Mouse (Mus musculus) neural tube, embryonic 11.5 days (tissue): Measurements from ENCODE around the gene Isg20l2. TPM values are rescaled to one million over a fixed set of nuclear protein-coding genes. Genes with fewer than 3 reads are reported as not detected.

Experiments
- ATAC-seq: fragments of 200-750 bp; cut with Nextera tagmentation; 2 replicates; pipeline ENCODE4 v1.8.0; 2017; ENCODE audit warnings: moderate number of reproducible peaks, mild to moderate bottlenecking, moderate TSS enrichment, moderate library complexity; ENCODE audit not compliant: insufficient read depth, low FRiP score, low TSS enrichment
- DNase-seq: peaks from one replicate; pipeline ENCODE4 v3.0.0-alpha.2; 2015; ENCODE audit warnings: low spot score
- H3K27ac ChIP-seq: fragments of 300-500 bp; sonication (generic); 2 replicates; pipeline ENCODE4 v1.5.1; 2014; ENCODE audit warnings: low read depth, mild to moderate bottlenecking, low read length
- H3K27me3 ChIP-seq: fragments of 300-500 bp; sonication (generic); 2 replicates; pipeline ENCODE4 v1.6.1; 2014; ENCODE audit warnings: mild to moderate bottlenecking, low read length, mixed read lengths; ENCODE audit not compliant: control insufficient read depth, insufficient read depth
- H3K36me3 ChIP-seq: fragments of 300-500 bp; sonication (generic); 2 replicates; pipeline ENCODE4 v1.6.1; 2014; ENCODE audit warnings: mild to moderate bottlenecking, low read length, moderate library complexity, mixed read lengths; ENCODE audit not compliant: control insufficient read depth, insufficient read depth
- H3K4me1 ChIP-seq: fragments of 300-500 bp; sonication (generic); 2 replicates; pipeline ENCODE4 v1.6.1; 2014; ENCODE audit warnings: low read length, mixed read lengths; ENCODE audit not compliant: control insufficient read depth, insufficient read depth
- H3K4me2 ChIP-seq: fragments of 300-500 bp; sonication (generic); 2 replicates; pipeline ENCODE4 v1.6.1; 2014; ENCODE audit warnings: low read depth, mild to moderate bottlenecking, moderate library complexity
- H3K4me3 ChIP-seq: fragments of 300-500 bp; sonication (generic); 2 replicates; pipeline ENCODE4 v1.5.1; 2014; ENCODE audit warnings: low read depth, low read length
- H3K9ac ChIP-seq: fragments of 300-500 bp; sonication (generic); 2 replicates; pipeline ENCODE4 v1.6.1; 2014; ENCODE audit warnings: mild to moderate bottlenecking, low read length
- H3K9me3 ChIP-seq: fragments of 300-500 bp; sonication (generic); 2 replicates; pipeline ENCODE4 v1.6.1; 2016; ENCODE audit warnings: low read length; ENCODE audit not compliant: control insufficient read depth
- WGBS: fragments of 180-500 bp; shearing (Covaris S2); extraction: QIAGEN DNeasy Blood & Tissue Kit; methylation state at CpG from one replicate; pipeline ENCODE4 v1.1.7; 2014; 5-methylcytosine and 5-hydroxymethylcytosine counted together
- polyA plus RNA-seq: library from polyadenylated mRNA; unstranded; fragments of >200 nt; fragmentation: Nextera tagmentation; extraction: Ambion mirVana; gene quantifications from 2 replicates; pipeline ENCODE4 v1.2.1, GENCODE M21; 2014

Isg20l2 gene
- polyA plus RNA-seq, 1 experiment from 2014 or later, result 52.3 TPM

GRCm38 (mm10) chr3:87972203-87972664, 42.1 kb downstream of the Isg20l2 start:
- 3% methylated on average over 8 of the region's 8 CpGs for WGBS
- DNase-seq, result peak; percentile 63

GRCm38 (mm10) chr3:87972776-87973175, 42.7 kb downstream of the Isg20l2 start:
- Histone ChIP-seq H3K27ac (peak overlapping the region; percentile 90), H3K9me3 (no peaks in the 10 kb centered on the region), H3K36me3 (peaks cover 4% of the 10 kb centered on the region), H3K4me3 (peak overlapping the region; percentile 82), H3K4me2 (peak overlapping the region; percentile 95), H3K27me3 (no peaks in the 10 kb centered on the region), H3K4me1 (peaks cover 38% of the 10 kb centered on the region), H3K9ac (peak overlapping the region; percentile 87)
- WGBS, result 21% methylated on average over 5 of the region's 5 CpGs
- DNase-seq (no peak), ATAC-seq (no peak)

More at GRCm38 (mm10) chr3:87972203-87972664, 42.1 kb downstream of the Isg20l2 start:
- peak overlapping the region; percentile 95 for H3K4me2 ChIP-seq
- peaks cover 4% of the 10 kb centered on the region for H3K36me3 ChIP-seq
- H3K4me1 ChIP-seq, result peaks cover 38% of the 10 kb centered on the region
- peak overlapping the region; percentile 90 for H3K27ac ChIP-seq
- H3K4me3 ChIP-seq, result peak overlapping the region; percentile 82
- no peak for ATAC-seq
- peak overlapping the region; percentile 87 for H3K9ac ChIP-seq
- H3K27me3 ChIP-seq, result no peaks in the 10 kb centered on the region
- H3K9me3 ChIP-seq, result no peaks in the 10 kb centered on the region

DNA sequence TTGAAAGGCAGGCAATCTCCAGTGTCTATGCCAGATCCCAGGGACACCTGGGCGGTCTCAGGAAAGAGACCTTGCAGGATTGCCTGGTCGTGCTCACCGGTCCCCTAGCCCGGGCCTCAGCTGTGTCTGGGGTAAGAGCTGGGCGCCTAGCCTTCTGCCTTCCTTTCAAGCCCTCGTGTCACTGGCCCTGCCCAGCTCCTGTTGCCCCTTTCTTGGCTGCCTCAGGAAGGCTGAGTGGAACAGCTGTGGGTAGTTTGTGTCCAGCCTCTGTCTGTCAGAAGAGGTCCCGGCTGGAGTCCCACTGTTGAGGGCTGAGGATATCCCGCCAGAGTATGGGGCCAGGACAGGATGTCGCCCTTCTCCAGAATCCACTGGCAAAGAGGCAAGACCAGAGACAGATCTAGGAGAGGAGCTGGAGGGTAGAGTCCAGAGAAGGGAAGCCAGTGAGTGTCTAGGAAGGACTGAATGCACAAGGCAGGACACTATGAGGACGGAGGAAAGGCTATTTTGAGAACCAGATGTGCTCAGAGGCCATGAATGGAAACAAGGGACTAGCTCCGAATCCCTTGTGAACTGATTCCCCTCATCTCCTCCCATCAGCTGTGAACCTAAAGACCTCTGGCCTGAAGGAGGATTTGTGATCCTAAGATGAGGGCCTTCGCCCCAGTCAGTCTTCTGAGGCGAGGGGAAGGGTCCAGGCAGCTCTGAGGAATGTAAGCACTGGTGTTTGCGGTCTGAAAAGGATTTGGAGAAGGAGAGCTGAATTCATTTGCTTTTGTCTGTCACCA, 43.7 kb downstream of the Isg20l2 start:
- peak overlapping the region; percentile 90 for H3K27ac ChIP-seq
- peaks cover 38% of the 10 kb centered on the region for H3K4me1 ChIP-seq
- peak overlapping the region; percentile 95 for H3K4me2 ChIP-seq
- H3K36me3 ChIP-seq, result peaks cover 6% of the 10 kb centered on the region
- peak overlapping the region; percentile 87 for H3K9ac ChIP-seq
- peak overlapping the region; percentile 82 for H3K4me3 ChIP-seq
- ATAC-seq (peak; percentile 3; the same call in 1 of the 2 replicates), DNase-seq (no peak)
- WGBS, result 15% methylated on average over 14 of the region's 14 CpGs
- no peaks in the 10 kb centered on the region for H3K27me3 ChIP-seq
- no peaks in the 10 kb centered on the region for H3K9me3 ChIP-seq

DNA sequence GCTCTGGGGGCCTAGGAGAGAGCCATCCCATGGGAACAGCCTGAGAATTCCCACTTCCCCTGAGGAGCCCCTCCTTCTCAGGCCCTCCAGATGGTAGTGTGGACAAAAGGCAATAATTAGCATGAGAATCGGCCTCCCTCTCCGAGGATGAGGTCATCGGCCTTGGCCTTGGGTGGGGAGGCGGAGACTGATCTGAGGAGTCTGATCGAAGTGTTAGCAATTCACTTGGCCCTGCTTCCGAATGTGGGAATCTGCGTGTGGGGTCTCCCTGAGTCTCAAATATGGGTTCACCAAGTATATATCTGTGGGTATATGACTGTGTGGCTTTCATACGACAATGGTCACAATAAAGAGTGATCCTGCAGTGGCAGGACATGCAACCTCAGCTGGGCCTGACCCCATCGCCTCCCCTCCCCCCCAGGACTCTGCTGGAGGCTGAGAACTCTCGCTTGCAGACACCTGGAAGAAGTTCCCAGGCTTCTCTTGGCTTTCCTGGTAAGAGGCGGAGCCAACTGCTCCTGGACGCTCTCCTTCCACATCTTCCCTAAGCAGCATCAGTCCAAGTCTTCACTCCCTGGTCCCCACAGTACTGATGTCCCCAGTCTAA, 44.4 kb downstream of the Isg20l2 start:
- H3K27ac ChIP-seq, result peak overlapping the region; percentile 90
- peak overlapping the region; percentile 95 for H3K4me2 ChIP-seq
- H3K36me3 ChIP-seq, result peaks cover 6% of the 10 kb centered on the region
- no peaks in the 10 kb centered on the region for H3K27me3 ChIP-seq
- WGBS, result 8% methylated on average over 12 of the region's 12 CpGs
- H3K9me3 ChIP-seq, result no peaks in the 10 kb centered on the region
- peak; percentile 85 for DNase-seq
- peak overlapping the region; percentile 87 for H3K9ac ChIP-seq
- peak; percentile 79 for ATAC-seq
- H3K4me1 ChIP-seq, result peaks cover 38% of the 10 kb centered on the region
- H3K4me3 ChIP-seq, result peak overlapping the region; percentile 82

GRCm38 (mm10) chr3:87979493-87979892, 49.4 kb downstream of the Isg20l2 start:
- H3K27ac ChIP-seq, result no peak overlapping the region

GRCm38 (mm10) chr3:87980085-87980484, 50.0 kb downstream of the Isg20l2 start:
- H3K4me3 ChIP-seq, result no peak overlapping the region
- H3K27ac ChIP-seq, result no peak overlapping the region
- peaks cover 45% of the 10 kb centered on the region for H3K4me1 ChIP-seq

More at GRCm38 (mm10) chr3:87979493-87979892, 49.4 kb downstream of the Isg20l2 start:
- ATAC-seq, result no peak
- H3K4me2 ChIP-seq, result no peak overlapping the region
- H3K4me3 ChIP-seq, result no peak overlapping the region
- peak overlapping the region; percentile 22; the same call in 1 of the 2 replicates for H3K9ac ChIP-seq
- DNase-seq, result no peak
- H3K36me3 ChIP-seq, result peaks cover 6% of the 10 kb centered on the region
- H3K27me3 ChIP-seq, result no peaks in the 10 kb centered on the region
- peaks cover 47% of the 10 kb centered on the region for H3K4me1 ChIP-seq
- H3K9me3 ChIP-seq, result no peaks in the 10 kb centered on the region
- 83% methylated on average over 5 of the region's 5 CpGs for WGBS

DNA sequence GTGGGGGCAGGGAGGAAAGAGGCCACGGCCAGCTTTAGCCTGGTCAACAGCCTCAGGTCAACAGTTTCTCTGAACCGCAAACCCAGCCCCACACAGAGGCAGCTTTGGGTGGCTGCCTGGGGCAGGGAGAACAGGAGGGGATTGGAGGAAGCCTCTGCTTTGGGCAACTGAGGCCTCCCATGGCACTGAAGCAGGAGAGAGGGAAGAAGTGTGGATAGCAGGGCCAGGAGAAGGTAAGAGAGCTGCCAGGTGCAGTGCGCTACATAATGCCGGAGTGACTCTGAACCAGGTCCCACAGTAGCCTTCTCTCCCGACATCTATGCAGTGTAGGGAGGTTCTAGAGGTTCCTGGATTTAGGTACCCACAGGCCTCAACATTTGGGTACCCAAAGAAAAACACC, 50.6 kb downstream of the Isg20l2 start:
- DNase-seq, result no peak
- Histone ChIP-seq H3K4me2 (no peak overlapping the region), H3K4me1 (peaks cover 52% of the 10 kb centered on the region), H3K27me3 (no peaks in the 10 kb centered on the region), H3K9me3 (no peaks in the 10 kb centered on the region), H3K9ac (peak overlapping the region; percentile 18; the same call in 1 of the 2 replicates), H3K4me3 (no peak overlapping the region), H3K27ac (no peak overlapping the region; the same call in 1 of the 2 replicates), H3K36me3 (peaks cover 2% of the 10 kb centered on the region)
- ATAC-seq, result no peak
- 68% methylated on average over 5 of the region's 5 CpGs for WGBS

More at GRCm38 (mm10) chr3:87980085-87980484, 50.0 kb downstream of the Isg20l2 start:
- ATAC-seq, result no peak
- Histone ChIP-seq H3K9me3 (no peaks in the 10 kb centered on the region), H3K27me3 (no peaks in the 10 kb centered on the region), H3K36me3 (peaks cover 6% of the 10 kb centered on the region), H3K9ac (no peak overlapping the region; the same call in 1 of the 2 replicates), H3K4me2 (no peak overlapping the region)
- 79% methylated on average over 3 of the region's 3 CpGs for WGBS
- no peak for DNase-seq

DNA sequence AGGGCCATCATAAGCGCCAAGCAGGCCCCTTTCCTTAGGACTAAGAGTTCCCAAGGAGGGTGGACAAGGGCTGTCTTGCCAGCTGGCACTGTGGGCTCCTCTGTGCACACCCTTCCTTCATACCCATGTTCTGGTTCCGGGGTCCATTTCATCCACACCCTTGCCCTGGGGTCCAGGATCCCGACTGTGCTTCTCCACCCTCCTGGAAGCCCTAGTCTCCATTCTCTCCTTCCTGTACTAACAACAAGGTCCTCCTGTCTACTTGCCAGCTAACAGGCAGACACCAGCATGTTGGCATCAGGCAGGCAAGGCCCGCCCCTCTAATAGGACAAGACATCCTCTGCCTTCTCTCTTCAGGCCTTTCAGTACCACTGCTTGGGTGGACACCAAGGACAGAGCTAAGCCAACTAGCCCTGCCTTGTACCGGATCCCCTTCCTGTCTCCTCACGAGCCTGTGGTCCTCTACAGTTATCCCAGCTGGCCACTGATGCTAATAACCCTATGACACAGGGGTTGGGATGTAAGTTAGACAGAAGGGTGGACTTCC, 51.2 kb downstream of the Isg20l2 start:
- DNase-seq, result no peak
- Histone ChIP-seq H3K9ac (no peak overlapping the region), H3K36me3 (peaks cover 2% of the 10 kb centered on the region; the same call in 1 of the 2 replicates)

More for the DNA sequence above, 51.2 kb downstream of the Isg20l2 start:
- WGBS, result 78% methylated on average over 6 of the region's 6 CpGs
- H3K27me3 ChIP-seq, result no peaks in the 10 kb centered on the region
- ATAC-seq, result no peak
- no peaks in the 10 kb centered on the region for H3K9me3 ChIP-seq
- H3K4me3 ChIP-seq, result no peak overlapping the region
- no peak overlapping the region; the same call in none of the 2 replicates for H3K27ac ChIP-seq
- peaks cover 51% of the 10 kb centered on the region for H3K4me1 ChIP-seq
- no peak overlapping the region for H3K4me2 ChIP-seq
